Mouse (Mus musculus): ENCODE measurements around the gene Fam209.

DNA sequence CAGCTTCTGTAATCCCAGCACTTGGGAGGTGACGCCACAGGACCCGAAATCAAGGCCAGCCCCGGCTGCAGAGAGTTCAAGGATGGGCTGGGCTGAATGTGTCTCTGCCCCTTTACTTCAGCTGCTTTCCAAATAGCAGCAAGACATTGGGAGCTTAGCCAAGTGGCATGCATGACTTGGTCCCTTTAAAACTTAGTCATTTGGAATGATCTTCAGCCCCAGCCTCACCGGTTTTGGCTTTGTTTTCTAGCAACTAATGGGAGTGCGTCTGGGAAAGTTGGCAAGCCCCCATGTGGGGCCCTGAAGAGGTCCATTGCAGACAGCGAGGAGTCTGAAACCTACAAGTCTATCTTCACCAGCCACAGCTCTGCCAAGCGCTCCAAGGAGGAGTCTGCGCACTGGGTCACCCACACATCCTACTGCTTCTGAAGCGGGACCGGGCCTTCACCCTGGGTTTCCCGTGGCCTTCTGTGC lies 3.9 kb upstream of the Fam209 start:
- TF ChIP-seq POLR2A (IDR thresholded peaks at IDR 0.05; ENCODE audit: low read depth, low read length) (no peak), CTCF (IDR thresholded peaks at IDR 0.05; ENCODE audit: borderline replicate concordance, insufficient read depth, low read length) (no peak)

Data from embryonic fibroblast, embryonic 13.5 days (primary cell).